Mouse (Mus musculus) heart, adult 9 months (tissue): ENCODE results near the gene Olfr398.

Experiments used
- DNase-seq, 2 experiments: peaks; one replicate each; pipeline ENCODE4 v3.0.0; 2022; ENCODE audit warnings: low spot score in 2 of 2

Olfr398 gene

DNA sequence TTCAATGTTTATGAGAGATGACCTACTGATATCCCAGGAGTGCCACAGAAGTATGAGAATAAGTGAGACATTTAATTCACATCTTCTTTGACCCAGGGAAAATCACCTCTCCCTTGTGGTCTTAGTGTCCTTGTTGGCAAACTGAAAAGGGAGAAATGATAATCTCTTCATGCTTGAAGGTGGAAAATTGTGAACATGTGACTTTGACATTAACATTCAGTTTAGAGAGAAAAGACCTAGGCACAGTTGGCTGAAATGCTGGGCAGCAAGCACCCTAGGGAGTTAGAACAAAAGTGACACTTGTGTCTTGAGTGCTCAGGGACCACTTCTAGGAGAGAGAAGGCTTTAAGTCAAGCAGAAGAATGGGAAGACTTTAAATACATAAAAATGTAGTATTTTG lies at the start of gene Olfr398:
Olfr398 (minus strand) TSS at position 101 of the 400 bp plus-strand sequence.
- DNase-seq = no peak

DNA sequence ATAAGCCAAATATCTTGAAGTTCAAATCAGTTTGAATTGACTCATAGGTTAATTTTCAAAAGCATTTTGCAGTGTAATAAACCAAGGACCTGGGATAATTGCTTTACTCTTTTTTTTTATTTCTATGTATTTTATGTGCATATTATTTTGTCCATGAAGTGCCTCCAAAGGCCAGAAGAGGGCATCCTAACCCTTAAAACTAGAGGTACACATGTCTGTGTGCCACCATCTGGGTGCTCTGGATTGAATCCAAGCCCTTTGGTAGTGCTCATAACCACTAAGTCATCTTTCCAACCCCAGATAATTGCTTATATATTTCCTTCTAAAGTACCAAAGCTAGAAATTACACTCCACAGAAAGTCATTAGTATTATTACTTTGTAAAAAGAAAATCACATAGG lies 2.9 kb upstream of the Olfr398 start:
- DNase-seq = no peak

DNA sequence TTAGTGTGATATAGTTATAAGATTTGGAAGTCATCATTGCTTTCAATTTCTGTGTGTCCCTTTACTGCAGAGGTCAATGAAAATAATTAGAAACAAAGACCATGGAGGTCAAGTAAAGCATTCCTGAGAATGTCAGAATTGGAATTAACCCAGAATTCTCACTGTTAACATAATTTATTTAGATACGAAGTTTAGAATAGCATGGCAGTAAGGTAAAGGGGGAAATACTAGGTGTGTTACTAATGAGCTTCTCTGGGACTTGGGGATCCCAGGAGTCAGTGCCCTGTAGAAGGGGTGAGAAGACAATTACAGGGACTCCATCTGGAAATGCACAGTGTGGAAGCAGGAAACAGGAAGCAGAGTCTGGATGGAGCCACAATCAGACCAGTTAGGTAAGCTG lies 29.7 kb downstream of the Olfr398 start, which contains the start of gene Olfr397:
Olfr397 (plus strand) TSS at position 301 of the 400 bp plus-strand sequence.
- DNase-seq = no peak

DNA sequence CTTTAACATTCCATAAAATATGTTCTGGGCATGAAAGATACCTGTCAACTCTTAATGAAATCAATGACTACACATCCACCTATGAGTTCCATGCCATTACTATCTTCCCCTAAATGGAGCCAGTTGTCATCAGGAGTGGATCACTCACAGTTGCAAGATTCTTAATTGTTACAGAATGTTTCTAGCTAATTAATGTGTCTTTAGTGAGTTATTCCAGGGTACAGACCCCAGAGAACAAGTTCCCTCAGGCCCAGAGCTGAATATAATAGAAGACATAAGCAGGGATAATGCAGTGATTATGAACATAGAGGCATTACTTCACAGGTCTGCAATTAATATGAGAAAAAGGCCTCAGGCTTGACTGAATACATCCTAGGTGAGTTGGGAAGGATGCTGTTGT lies 53.8 kb downstream of the Olfr398 start, which contains the start of gene Olfr23:
Olfr23 (plus strand) TSS at position 301 of the 400 bp plus-strand sequence.
- no peak for DNase-seq
